21 mouse cellular contexts compared by ENCODE assay signal in the genomic region with DNA sequence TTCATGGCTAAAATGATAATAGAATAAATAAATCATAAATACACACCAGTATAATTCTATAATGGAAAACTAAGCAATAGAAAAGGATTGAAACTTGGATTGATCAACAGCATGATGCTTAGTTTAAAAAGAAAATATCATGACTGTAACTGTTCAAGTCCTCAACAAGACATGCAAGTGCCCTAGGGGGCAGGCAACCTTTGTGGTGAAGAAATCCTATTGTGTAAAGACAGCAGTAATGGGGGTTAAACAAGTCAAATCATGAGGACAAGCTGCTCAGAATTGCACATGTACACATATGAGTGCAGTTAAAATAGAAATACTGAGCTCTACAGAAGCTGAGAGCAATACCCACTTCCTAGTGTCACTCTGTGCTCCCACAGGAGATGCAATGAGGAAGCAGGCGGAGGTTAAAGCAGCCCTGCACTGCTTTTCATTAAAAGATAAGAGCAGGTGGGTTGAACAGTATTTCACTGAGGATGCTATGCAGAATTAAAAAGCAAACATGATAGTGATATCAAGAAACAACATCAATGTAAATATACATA.
"Had no signal": no experiment of that assay in that cellular context is flagged by ENCODE, and none has a peak within 500 bp of the region (broad histone marks: within the 10 kb centered on the region; RNA-seq: fewer than 3 reads in every experiment).

No protein-coding gene starts in this region.

- H3K4me3 ChIP-seq: kidney, embryonic 15.5 days; limb, embryonic 12.5 days; limb, embryonic 15.5 days; megakaryocyte, embryonic 14.5 days; midbrain, embryonic 10.5 days; midbrain, embryonic 13.5 days; neural tube, embryonic 12.5 days had no signal

- H3K4me1 ChIP-seq: kidney, embryonic 15.5 days; limb, embryonic 12.5 days; limb, embryonic 15.5 days; midbrain, embryonic 10.5 days; neural tube, embryonic 12.5 days had no signal

- H3K27me3 ChIP-seq: kidney, embryonic 15.5 days; limb, embryonic 12.5 days; limb, embryonic 15.5 days; megakaryocyte, embryonic 14.5 days; midbrain, embryonic 13.5 days; neural tube, embryonic 12.5 days had no signal

- H3K36me3 ChIP-seq: midbrain, embryonic 13.5 days; neural tube, embryonic 12.5 days had no signal

- H3K9ac ChIP-seq: kidney, embryonic 15.5 days; limb, embryonic 12.5 days; limb, embryonic 15.5 days; liver, embryonic 14.5 days; liver, postnatal 0 days; lung, embryonic 14.5 days; midbrain, embryonic 13.5 days; neural tube, embryonic 12.5 days had no signal

- H3K9me3 ChIP-seq: kidney, embryonic 15.5 days; limb, embryonic 12.5 days; limb, embryonic 15.5 days; megakaryocyte, embryonic 14.5 days; midbrain, embryonic 10.5 days; midbrain, embryonic 13.5 days; neural tube, embryonic 12.5 days had no signal

- H3K4me2 ChIP-seq: kidney, embryonic 15.5 days; limb, embryonic 12.5 days; limb, embryonic 15.5 days; liver, embryonic 11.5 days; midbrain, embryonic 13.5 days; neural tube, embryonic 12.5 days had no signal

- H3K27ac ChIP-seq: kidney, embryonic 15.5 days; limb, embryonic 12.5 days; limb, embryonic 15.5 days; liver, embryonic 14.5 days; macrophage; midbrain, embryonic 10.5 days; midbrain, embryonic 13.5 days; neural tube, embryonic 12.5 days; stomach, postnatal 0 days had no signal

- DNase-seq: kidney, adult 8-10 months; kidney, postnatal 10 days; kidney, postnatal 36 days; left cerebral cortex, postnatal 4 days; liver, postnatal 0 days; thymus, adult 2 months; thymus, postnatal 14 days; thymus, postnatal 4 days had no signal

- ATAC-seq: liver, postnatal 0 days; lung, postnatal 0 days; midbrain, embryonic 13.5 days had no signal
